Mouse (Mus musculus): ENCODE measurements at regions not wholly inside any gene's neighbourhood (a gene's known extent, or its start where the extent isn't known, plus 50 kb on each side); places are given as distances from the start of the nearest gene placed in this dataset.
A peak's percentile ranks its signal among the peaks of the same experiment; 100 is the strongest.

DNA sequence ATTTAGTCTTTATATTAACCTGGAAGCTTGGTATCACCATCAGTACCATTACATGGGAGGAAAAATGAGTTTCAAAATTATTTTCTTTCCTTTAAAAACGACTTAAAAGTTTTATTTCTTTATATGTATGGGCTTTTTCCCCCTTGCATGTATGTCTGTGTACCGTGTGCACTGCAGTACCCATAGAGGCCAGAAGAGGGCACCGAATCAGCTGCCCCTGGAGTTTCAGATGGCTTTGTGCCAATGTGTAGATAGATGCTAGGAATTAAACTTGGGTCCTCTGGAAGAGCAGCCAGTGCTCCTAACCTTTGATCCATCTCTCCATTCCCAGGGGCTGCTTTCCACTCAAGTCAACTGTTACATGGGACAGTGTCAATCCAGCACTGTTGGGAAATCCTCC is 79.9 kb upstream of the Zfp64 start:
- peak; percentile 3 for DNase-seq (ENCODE audit: low spot score)

DNA sequence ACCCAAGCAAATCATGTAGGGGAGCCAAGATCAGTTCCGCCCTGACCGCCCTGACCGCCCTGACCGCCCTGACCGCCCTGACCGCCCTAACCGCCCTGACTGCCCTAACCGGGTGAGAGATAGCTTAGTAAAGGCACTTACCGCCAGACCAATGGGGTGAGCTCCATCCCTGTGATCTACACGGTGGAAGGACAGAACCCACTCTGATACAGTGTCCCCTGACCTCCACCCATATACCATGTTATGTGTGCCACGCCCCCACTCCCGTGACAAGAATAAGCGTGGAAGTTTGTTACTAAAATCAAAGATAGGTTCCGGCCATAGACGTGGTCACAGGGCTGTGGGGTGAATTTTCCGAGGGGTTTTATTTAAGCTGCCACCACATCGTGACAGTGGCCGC is 78.6 kb upstream of the Zfp64 start:
- no peak for DNase-seq (ENCODE audit: low spot score)

DNA sequence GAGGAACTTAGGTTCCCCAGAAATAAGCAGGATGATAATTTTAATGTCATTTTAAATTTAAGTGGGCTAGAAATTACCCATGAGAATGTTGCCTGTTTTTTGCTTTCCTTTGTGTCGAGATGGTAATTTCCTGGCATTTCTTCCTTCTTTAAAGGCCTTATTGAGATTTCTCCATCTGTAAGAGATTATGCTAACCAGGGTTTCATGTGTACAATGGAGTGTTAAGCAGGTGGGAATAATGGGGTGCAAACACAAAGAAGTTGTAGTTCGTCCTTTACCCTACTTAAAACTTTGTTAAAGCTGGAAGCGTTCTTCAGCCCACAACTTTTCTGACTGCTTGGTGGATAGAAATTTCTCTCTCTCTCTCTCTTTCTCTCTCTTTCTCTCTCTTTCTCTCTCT is 77.8 kb upstream of the Zfp64 start:
- no peak for DNase-seq (ENCODE audit: low spot score)

DNA sequence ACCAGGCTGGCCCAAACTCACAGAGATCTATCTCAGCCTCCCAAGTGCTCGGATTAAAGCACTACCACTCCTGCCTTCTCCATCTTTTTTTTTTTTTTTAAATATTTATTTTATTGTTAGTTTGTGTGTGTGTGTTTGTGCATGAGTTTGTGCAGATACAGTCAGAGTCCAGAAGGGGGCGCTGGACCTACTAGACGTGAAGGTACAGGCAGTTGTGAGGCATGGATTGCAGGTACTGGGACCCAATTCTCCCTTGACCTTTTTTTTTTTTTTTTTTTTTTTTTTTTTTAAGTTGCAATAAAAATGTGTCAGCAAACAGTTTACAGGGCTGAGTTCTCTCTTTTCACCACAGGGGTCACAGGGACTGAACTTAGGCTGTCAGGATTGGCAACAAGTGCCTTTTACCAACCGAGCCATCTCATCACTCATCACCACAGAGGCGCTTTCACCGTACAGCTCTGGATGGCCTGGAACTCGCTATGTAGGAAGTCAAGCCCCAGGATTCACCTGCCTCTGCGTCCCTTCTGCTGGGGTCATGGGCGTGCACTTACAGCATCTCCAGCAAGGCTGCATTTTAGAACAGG is 73.2 kb upstream of the Zfp64 start:
- DNase-seq (ENCODE audit: low spot score): no peak

DNA sequence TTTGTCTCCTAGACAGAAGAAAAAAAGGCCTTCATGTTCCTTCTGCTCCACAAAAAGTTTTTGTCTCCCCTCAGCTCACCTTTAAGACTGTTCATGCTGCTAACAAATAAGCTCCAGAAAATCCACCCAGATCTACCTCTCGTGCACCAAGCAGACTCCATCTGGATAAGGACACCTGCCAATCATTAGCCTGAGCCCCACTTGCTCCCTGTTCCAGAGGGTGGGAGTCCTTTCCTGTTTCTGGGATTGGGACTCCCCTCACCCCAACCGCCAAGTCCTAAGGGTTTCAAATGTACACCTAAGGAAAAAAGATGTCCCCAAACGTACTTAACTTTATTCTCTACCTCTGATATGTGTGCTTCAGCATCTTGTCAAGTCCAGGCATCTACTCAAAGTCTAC is 63.6 kb upstream of the Zfp64 start:
- no peak for DNase-seq (ENCODE audit: low spot score)

DNA sequence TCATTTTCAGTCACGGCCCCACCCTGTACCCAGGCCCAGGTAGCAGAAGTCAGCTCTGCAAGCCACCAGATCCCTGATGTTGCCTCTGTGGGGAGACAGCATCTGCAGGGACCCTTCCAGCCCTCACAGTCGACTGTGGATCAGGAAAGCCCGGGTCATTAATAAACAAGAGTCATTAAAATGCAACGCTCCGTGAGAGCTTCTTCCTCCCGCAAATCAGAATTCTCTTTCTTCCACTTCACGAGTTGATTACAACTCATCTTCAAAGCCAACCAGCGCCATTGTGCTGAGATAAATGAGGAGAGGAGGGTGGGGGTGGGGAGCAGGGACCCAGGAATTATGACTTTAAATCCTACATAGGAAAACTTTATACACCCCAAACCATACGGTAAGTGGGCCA is 54.9 kb upstream of the Zfp64 start:
- no peak for DNase-seq (ENCODE audit: low spot score)

DNA sequence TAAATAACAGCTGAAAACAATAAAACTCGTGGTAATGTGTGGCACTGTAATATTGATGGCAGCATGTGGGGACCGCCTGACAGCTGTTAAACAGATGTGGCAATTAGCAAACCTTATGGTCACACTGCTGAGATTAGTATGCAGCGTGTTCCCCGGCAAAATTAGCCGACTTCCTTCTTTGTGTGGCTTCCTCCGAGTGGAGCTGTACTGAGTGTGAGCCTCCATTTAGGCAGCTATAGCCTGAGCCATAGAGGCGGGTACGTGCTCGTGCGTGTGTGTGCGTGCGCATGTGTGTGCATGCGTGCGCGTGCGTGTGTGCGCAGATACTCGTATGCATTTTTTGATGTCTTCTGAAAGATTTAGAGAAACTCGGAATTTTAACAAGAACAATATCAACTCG is 53.4 kb upstream of the Zfp64 start:
- DNase-seq (ENCODE audit: low spot score): no peak

DNA sequence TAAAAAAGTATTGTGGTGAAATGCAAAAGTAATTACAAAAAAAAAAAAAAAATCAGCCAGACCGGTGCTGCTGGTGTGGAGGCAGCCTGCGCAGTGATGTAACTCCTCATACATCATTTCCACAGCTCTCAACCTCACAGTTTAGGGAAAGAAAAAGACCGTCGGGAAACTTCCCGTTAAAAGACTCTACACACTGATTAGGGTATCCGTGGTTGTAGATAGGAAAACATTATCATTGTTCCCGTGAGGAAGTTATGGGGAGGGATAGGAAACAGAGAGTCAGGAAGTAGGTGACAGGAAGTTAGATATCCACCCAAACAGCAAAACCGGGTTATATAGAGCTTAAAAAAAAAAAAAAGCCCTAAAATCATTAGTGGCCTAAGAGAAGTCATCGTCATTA is 52.9 kb upstream of the Zfp64 start:
- DNase-seq (ENCODE audit: low spot score): no peak

DNA sequence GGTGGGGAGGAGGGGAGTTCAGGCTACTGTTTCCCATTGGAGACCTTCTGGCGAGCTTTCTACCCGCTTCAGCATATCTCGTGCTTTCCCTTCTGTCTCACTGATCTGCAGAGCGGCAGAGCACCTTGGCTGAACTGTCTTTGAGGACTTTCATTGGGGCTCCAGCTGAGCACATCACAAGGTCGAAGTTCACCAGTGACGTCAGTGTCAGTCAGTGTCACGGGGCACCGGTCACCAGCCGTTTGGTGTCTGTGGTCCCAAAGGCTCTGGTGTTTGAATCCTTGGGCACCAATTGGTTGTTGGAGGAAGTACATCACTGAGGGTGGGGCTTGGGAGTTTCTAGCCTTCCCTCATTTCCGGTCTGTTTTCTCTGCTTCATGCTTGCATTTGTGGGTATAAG is 51.2 kb upstream of the Zfp64 start:
- DNase-seq (ENCODE audit: low spot score): no peak

DNA sequence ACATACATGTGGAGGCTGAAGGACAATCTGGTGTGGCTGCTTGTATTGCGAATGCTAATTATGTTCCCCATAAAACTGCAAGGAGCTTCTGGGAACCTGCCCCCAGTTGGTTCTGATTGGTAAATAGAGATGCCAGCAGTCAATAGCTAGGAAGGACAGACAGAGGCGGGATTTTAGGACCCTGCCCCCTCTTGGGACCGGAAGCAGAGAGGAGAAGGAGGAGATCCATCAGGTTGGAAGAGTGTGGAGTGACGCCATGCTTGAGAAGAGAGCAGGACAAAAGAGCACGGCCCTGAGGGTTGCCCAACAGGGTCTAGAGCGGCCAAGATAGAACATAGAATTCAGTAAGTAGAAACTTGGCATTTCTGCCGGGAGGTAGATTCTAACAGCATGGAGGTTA is 50.4 kb upstream of the Zfp64 start:
- no peak for DNase-seq (ENCODE audit: low spot score)
